Mouse (Mus musculus) heart, postnatal 0 days (tissue): ENCODE data around the gene Slc2a4.

Experiments
- CTCF ChIP-seq: IDR thresholded peaks from 2 replicates; pipeline ENCODE4 v1.5.1; 2016; ENCODE audit warnings: antibody characterized with exemption, control low read depth, low read depth
- EP300 ChIP-seq: IDR thresholded peaks from 2 replicates; pipeline ENCODE4 v1.6.1; 2016; ENCODE audit warnings: antibody characterized with exemption, low read depth

GRCm38 (mm10) chr11:69900471-69901405 is 47.2 kb downstream of the Slc2a4 start, which contains the start of the genes 2810408A11Rik and Neurl4:
- no peak for TF ChIP-seq EP300
- TF ChIP-seq CTCF, result no peak
